ENCODE assay signal across 8 mouse cellular contexts in the genomic region with DNA sequence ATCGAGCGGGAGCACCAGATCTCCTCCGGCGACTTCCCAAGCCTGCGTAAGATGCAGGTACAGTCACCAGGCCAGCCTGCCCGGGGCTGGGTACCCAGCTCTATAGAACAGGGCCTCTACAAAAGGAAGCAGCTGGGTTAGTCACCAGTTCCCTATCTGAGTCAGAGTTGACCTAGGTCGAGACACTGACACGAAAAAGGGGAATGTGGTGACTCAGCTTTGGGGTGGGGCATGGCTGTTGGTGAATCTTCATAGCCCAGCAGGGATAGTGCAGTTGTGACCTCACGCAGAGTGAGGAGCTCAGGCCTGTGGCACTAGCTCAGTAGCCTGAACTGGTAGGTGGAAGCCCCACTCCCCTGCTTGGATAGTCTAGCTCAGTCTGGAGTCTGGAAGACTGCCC. TPM values are rescaled to one million over a fixed set of nuclear protein-coding genes. Genes with fewer than 3 reads are reported as not detected.
DNase-seq lines count a peak whose midpoint lies in the region; ATAC-seq and TF ChIP-seq lines count a peak whose summit lies in the region.

No protein-coding gene starts in this region.

- WGBS in embryonic facial prominence, embryonic 15.5 days = 87% methylated on average over 9 of the region's 9 CpGs
- 92% methylated on average over 9 of the region's 9 CpGs for WGBS in embryonic facial prominence, embryonic 10.5 days
- WGBS in liver, postnatal 0 days (ENCODE audit: insufficient replicate concordance) = 41% methylated on average over 9 of the region's 9 CpGs
- 93% methylated on average over 9 of the region's 9 CpGs for WGBS in forebrain, embryonic 11.5 days

- H3K9ac ChIP-seq in embryonic facial prominence, embryonic 15.5 days = no peak overlapping the region
- H3K9ac ChIP-seq in liver, postnatal 0 days (replicated peaks) = peak overlapping the region; percentile 51
- H3K9ac ChIP-seq in forebrain, embryonic 11.5 days (ENCODE audit: low read length) = no peak overlapping the region

- peak; percentile 20; the same call in 1 of the 2 replicates for ATAC-seq in embryonic facial prominence, embryonic 15.5 days (ENCODE audit: insufficient number of reproducible peaks, low FRiP score, low TSS enrichment, low read depth)
- ATAC-seq in granulocyte monocyte progenitor cell, adult 5-6 weeks (replicated peaks; ENCODE audit: poor library complexity, severe bottlenecking) = peak; percentile 81
- peak; percentile 54 for ATAC-seq in liver, postnatal 0 days
- ATAC-seq in forebrain, embryonic 11.5 days (replicated peaks; ENCODE audit: low FRiP score) = no peak

- H3K27ac ChIP-seq in embryonic facial prominence, embryonic 15.5 days (replicated peaks) = no peak overlapping the region
- no peak overlapping the region for H3K27ac ChIP-seq in embryonic facial prominence, embryonic 10.5 days (replicated peaks)
- H3K27ac ChIP-seq in liver, postnatal 0 days (ENCODE audit: low read depth) = peak overlapping the region; percentile 88
- H3K27ac ChIP-seq in forebrain, embryonic 11.5 days (ENCODE audit: low read depth, low read length) = no peak overlapping the region

- H3K27me3 ChIP-seq in embryonic facial prominence, embryonic 15.5 days = no peaks in the 10 kb centered on the region
- H3K27me3 ChIP-seq in embryonic facial prominence, embryonic 10.5 days (replicated peaks; ENCODE audit: low read depth, poor library complexity, severe bottlenecking) = no peaks in the 10 kb centered on the region
- H3K27me3 ChIP-seq in liver, postnatal 0 days (ENCODE audit: insufficient read depth, low read length) = no peaks in the 10 kb centered on the region
- no peaks in the 10 kb centered on the region for H3K27me3 ChIP-seq in forebrain, embryonic 11.5 days (ENCODE audit: control insufficient read depth, insufficient read depth, low read length)

- H3K4me3 ChIP-seq in embryonic facial prominence, embryonic 15.5 days (replicated peaks) = no peak overlapping the region
- no peak overlapping the region for H3K4me3 ChIP-seq in embryonic facial prominence, embryonic 10.5 days
- H3K4me3 ChIP-seq in liver, postnatal 0 days (ENCODE audit: low read depth, low read length) = no peak overlapping the region
- H3K4me3 ChIP-seq in forebrain, embryonic 11.5 days (ENCODE audit: low read depth, low read length) = no peak overlapping the region

- peak; percentile 63; the same call in 1 of the 2 replicates for TF ChIP-seq EP300 in liver, postnatal 0 days (IDR thresholded peaks at IDR 0.05; ENCODE audit: low read depth)

- no peak for TF ChIP-seq CTCF in liver, postnatal 0 days (IDR thresholded peaks at IDR 0.05; ENCODE audit: low read depth)

- no peak for DNase-seq in embryonic facial prominence, embryonic 10.5 days (ENCODE audit: low spot score)
- peak; percentile 93 for DNase-seq in Muller cell, postnatal 12 days (ENCODE audit: inconsistent ontology term)
- peak; percentile 75 for DNase-seq in liver, postnatal 0 days
- DNase-seq in frontal cortex, postnatal 14 days (ENCODE audit: low spot score in 2 of 2) = no peak
- no peak for DNase-seq in left cerebral cortex, postnatal 14 days (ENCODE audit: low spot score in 2 of 2)
- no peak for DNase-seq in forebrain, embryonic 11.5 days (ENCODE audit: low spot score)

- no peaks in the 10 kb centered on the region for H3K9me3 ChIP-seq in embryonic facial prominence, embryonic 15.5 days (replicated peaks)
- no peaks in the 10 kb centered on the region for H3K9me3 ChIP-seq in embryonic facial prominence, embryonic 10.5 days
- no peaks in the 10 kb centered on the region for H3K9me3 ChIP-seq in liver, postnatal 0 days (ENCODE audit: low read length)
- H3K9me3 ChIP-seq in forebrain, embryonic 11.5 days (ENCODE audit: control insufficient read depth, low read length) = no peaks in the 10 kb centered on the region

- H3K36me3 ChIP-seq in embryonic facial prominence, embryonic 15.5 days = peaks cover 68% of the 10 kb centered on the region
- H3K36me3 ChIP-seq in embryonic facial prominence, embryonic 10.5 days (replicated peaks) = peaks cover 88% of the 10 kb centered on the region
- H3K36me3 ChIP-seq in liver, postnatal 0 days (replicated peaks; ENCODE audit: insufficient read depth, low read length) = peaks cover 52% of the 10 kb centered on the region
- peaks cover 10% of the 10 kb centered on the region for H3K36me3 ChIP-seq in forebrain, embryonic 11.5 days (ENCODE audit: control insufficient read depth, insufficient read depth, low read length)

- H3K4me2 ChIP-seq in embryonic facial prominence, embryonic 15.5 days (replicated peaks) = no peak overlapping the region
- H3K4me2 ChIP-seq in liver, postnatal 0 days (ENCODE audit: low read depth, low read length) = peak overlapping the region; percentile 45
- H3K4me2 ChIP-seq in forebrain, embryonic 11.5 days (ENCODE audit: low read depth, low read length, severe bottlenecking) = no peak overlapping the region

- peaks cover 19% of the 10 kb centered on the region for H3K4me1 ChIP-seq in embryonic facial prominence, embryonic 15.5 days
- H3K4me1 ChIP-seq in embryonic facial prominence, embryonic 10.5 days = peaks cover 3% of the 10 kb centered on the region; the same call in 1 of the 2 replicates
- peaks cover 62% of the 10 kb centered on the region for H3K4me1 ChIP-seq in liver, postnatal 0 days (ENCODE audit: insufficient read depth)
- H3K4me1 ChIP-seq in forebrain, embryonic 11.5 days (replicated peaks; ENCODE audit: control insufficient read depth, insufficient read depth, low read length) = no peaks in the 10 kb centered on the region

- intact Hi-C loops in left cerebral cortex, postnatal 14 days (cut with DNase I) = no loop called here

RNA-seq across cellular contexts. Expression of a gene that starts 8.6 kb away (rescaled TPM):
- 1.5 and 2.5 TPM in 2 replicates for polyA plus RNA-seq in embryonic facial prominence, embryonic 15.5 days (2015; fragmentation: Nextera tagmentation; extraction: Ambion mirVana)
- polyA plus RNA-seq in embryonic facial prominence, embryonic 10.5 days (2016; fragmentation: Nextera tagmentation; extraction: Ambion mirVana) = 0.12 and 0.39 TPM in 2 replicates
- 2.6 and 4.1 TPM in 2 replicates for total RNA-seq in granulocyte monocyte progenitor cell, adult 5-6 weeks (2014; fragmentation: Nextera tagmentation)
- 3.6 and 4.4 TPM in 2 replicates for total RNA-seq in granulocyte monocyte progenitor cell, adult 5-6 weeks (2017)
- polyA plus RNA-seq in liver, postnatal 0 days (2015; fragmentation: Nextera tagmentation; extraction: Ambion mirVana) = 0.27 and 0.35 TPM in 2 replicates
- total RNA-seq in left cerebral cortex, postnatal 14 days (2021) = 1 to 10 TPM; 2.7 to 3.1 TPM
- 0.55 TPM in 2 replicates for polyA plus RNA-seq in forebrain, embryonic 11.5 days (2014; fragmentation: Nextera tagmentation; extraction: Ambion mirVana)

RNA-seq across cellular contexts. Expression of a gene that starts 21.1 kb away (rescaled TPM):
- 77.2 and 83.5 TPM in 2 replicates for polyA plus RNA-seq in embryonic facial prominence, embryonic 15.5 days (2015; fragmentation: Nextera tagmentation; extraction: Ambion mirVana)
- 81.8 and 83.5 TPM in 2 replicates for polyA plus RNA-seq in embryonic facial prominence, embryonic 10.5 days (2016; fragmentation: Nextera tagmentation; extraction: Ambion mirVana)
- total RNA-seq in granulocyte monocyte progenitor cell, adult 5-6 weeks (2014; fragmentation: Nextera tagmentation) = 20.4 and 20.6 TPM in 2 replicates
- 16.2 and 21.6 TPM in 2 replicates for total RNA-seq in granulocyte monocyte progenitor cell, adult 5-6 weeks (2017)
- polyA plus RNA-seq in liver, postnatal 0 days (2015; fragmentation: Nextera tagmentation; extraction: Ambion mirVana) = 36.4 and 36.9 TPM in 2 replicates
- 10 to 100 TPM; 44.2 to 51.7 TPM for total RNA-seq in left cerebral cortex, postnatal 14 days (2021)
- 72.6 and 74.2 TPM in 2 replicates for polyA plus RNA-seq in forebrain, embryonic 11.5 days (2014; fragmentation: Nextera tagmentation; extraction: Ambion mirVana)

RNA-seq across cellular contexts. Expression of a gene that starts 37.1 kb away (rescaled TPM):
- polyA plus RNA-seq in embryonic facial prominence, embryonic 15.5 days (2015; fragmentation: Nextera tagmentation; extraction: Ambion mirVana) = 82.1 and 91.7 TPM in 2 replicates
- 122 and 130 TPM in 2 replicates for polyA plus RNA-seq in embryonic facial prominence, embryonic 10.5 days (2016; fragmentation: Nextera tagmentation; extraction: Ambion mirVana)
- total RNA-seq in granulocyte monocyte progenitor cell, adult 5-6 weeks (2014; fragmentation: Nextera tagmentation) = 37.7 and 54.2 TPM in 2 replicates
- total RNA-seq in granulocyte monocyte progenitor cell, adult 5-6 weeks (2017) = 30.5 and 33.4 TPM in 2 replicates
- 10.0 and 11.1 TPM in 2 replicates for polyA plus RNA-seq in liver, postnatal 0 days (2015; fragmentation: Nextera tagmentation; extraction: Ambion mirVana)
- 10 to 100 TPM; 64.9 to 70.7 TPM for total RNA-seq in left cerebral cortex, postnatal 14 days (2021)
- polyA plus RNA-seq in forebrain, embryonic 11.5 days (2014; fragmentation: Nextera tagmentation; extraction: Ambion mirVana) = 83.5 and 97.8 TPM in 2 replicates

RNA-seq across cellular contexts. Expression of a gene that starts 43.3 kb away (rescaled TPM):
- 15.6 and 16.7 TPM in 2 replicates for polyA plus RNA-seq in embryonic facial prominence, embryonic 15.5 days (2015; fragmentation: Nextera tagmentation; extraction: Ambion mirVana)
- polyA plus RNA-seq in embryonic facial prominence, embryonic 10.5 days (2016; fragmentation: Nextera tagmentation; extraction: Ambion mirVana) = 11.0 and 14.0 TPM in 2 replicates
- total RNA-seq in granulocyte monocyte progenitor cell, adult 5-6 weeks (2014; fragmentation: Nextera tagmentation) = 50.7 and 54.7 TPM in 2 replicates
- total RNA-seq in granulocyte monocyte progenitor cell, adult 5-6 weeks (2017) = 26.1 and 30.6 TPM in 2 replicates
- 5.6 and 5.7 TPM in 2 replicates for polyA plus RNA-seq in liver, postnatal 0 days (2015; fragmentation: Nextera tagmentation; extraction: Ambion mirVana)
- total RNA-seq in left cerebral cortex, postnatal 14 days (2021) = 10 to 100 TPM; 60.0 to 75.9 TPM
- 11.8 and 13.7 TPM in 2 replicates for polyA plus RNA-seq in forebrain, embryonic 11.5 days (2014; fragmentation: Nextera tagmentation; extraction: Ambion mirVana)

RNA-seq across cellular contexts. Expression of a gene that starts 56.2 kb away (rescaled TPM):
- polyA plus RNA-seq in embryonic facial prominence, embryonic 15.5 days (2015; fragmentation: Nextera tagmentation; extraction: Ambion mirVana) = 10.3 and 11.0 TPM in 2 replicates
- polyA plus RNA-seq in embryonic facial prominence, embryonic 10.5 days (2016; fragmentation: Nextera tagmentation; extraction: Ambion mirVana) = 12.5 and 13.6 TPM in 2 replicates
- total RNA-seq in granulocyte monocyte progenitor cell, adult 5-6 weeks (2014; fragmentation: Nextera tagmentation) = 18.3 and 30.9 TPM in 2 replicates
- 5.5 and 8.3 TPM in 2 replicates for total RNA-seq in granulocyte monocyte progenitor cell, adult 5-6 weeks (2017)
- 3.4 and 3.8 TPM in 2 replicates for polyA plus RNA-seq in liver, postnatal 0 days (2015; fragmentation: Nextera tagmentation; extraction: Ambion mirVana)
- 10 to 100 TPM; 37.8 to 38.5 TPM for total RNA-seq in left cerebral cortex, postnatal 14 days (2021)
- polyA plus RNA-seq in forebrain, embryonic 11.5 days (2014; fragmentation: Nextera tagmentation; extraction: Ambion mirVana) = 12.3 and 14.6 TPM in 2 replicates

Comparison
In these comparisons a context has a peak if more than half of its experiments do, and no peak if none do; other contexts are left out.
1. DNase-seq: peak in Muller cell, postnatal 12 days (single experiment) and liver, postnatal 0 days (single experiment); none in embryonic facial prominence, embryonic 10.5 days (single experiment), frontal cortex, postnatal 14 days (0 of 2), left cerebral cortex, postnatal 14 days (0 of 2) and forebrain, embryonic 11.5 days (single experiment).